Mouse (Mus musculus): ENCODE measurements at regions not wholly inside any gene's neighbourhood (a gene's known extent, or its start where the extent isn't known, plus 50 kb on each side); places are given as distances from the start of the nearest gene placed in this dataset.

- no peak for TF ChIP-seq GATA1 (IDR thresholded peaks at IDR 0.05; ENCODE audit: borderline replicate concordance, low read length)
- TF ChIP-seq FLI1 (IDR thresholded peaks at IDR 0.05; ENCODE audit: low read length): no peak
Observed at GRCm38 (mm10) chr6:91574414-91574813, 58.7 kb downstream of the Lsm3 start.
